Mouse (Mus musculus) inflammation-experienced regulatory T-cells (primary cell): ENCODE data around the gene Mrpl22. TPM values are rescaled to one million over a fixed set of nuclear protein-coding genes. Genes with fewer than 3 reads are reported as not detected.

ENCODE experiments used
- polyA plus RNA-seq, 2 experiments: library from polyadenylated mRNA; unstranded; fragments of 100-300 nt; shearing (Covaris generic); gene quantifications; one replicate each; pipeline ENCODE4 v1.2.1; 2017

Mrpl22 gene
- polyA plus RNA-seq, result 10 to 100 TPM; 61.6 to 64.3 TPM

DNA sequence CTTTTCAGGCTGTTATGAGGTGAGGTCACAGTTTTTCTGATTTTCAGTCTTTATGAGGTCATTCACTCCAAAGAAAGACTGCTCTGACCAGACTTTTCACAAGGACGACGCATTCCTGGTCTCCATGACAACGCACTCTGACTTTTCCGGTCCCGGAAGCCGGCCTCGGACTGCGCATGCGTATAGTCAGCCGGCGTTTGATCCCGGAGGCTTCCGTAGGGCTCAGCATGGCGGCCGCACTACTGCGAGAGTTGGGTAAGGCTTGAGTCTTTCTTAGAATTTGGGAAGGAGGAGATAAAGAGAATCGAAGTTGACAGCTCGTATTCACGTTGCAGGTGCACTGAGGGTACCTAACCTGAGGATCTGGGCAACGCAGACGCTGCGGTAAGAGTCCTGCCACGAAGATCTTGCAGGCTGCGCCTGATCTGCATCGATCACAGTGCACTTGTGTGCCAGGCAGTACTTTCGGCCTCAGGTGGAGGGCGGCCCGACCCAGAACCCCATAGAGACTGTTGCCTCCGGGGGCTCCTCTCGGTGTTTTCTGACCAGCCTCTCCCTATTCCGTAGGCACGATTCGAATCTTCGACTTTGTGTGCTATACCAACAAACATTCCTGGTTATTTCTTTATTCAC is at the start of gene Mrpl22:
TSS of gene Mrpl22 (plus strand) at position 203 of the 633 bp plus-strand sequence.

GRCm38 (mm10) chr11:58168167-58168915 is 3.1 kb upstream of the Mrpl22 start, which contains the start of gene Gemin5:
TSS of gene Gemin5 (minus strand) at chr11:58168539.

GRCm38 (mm10) chr11:58199229-58200037 is 28.0 kb downstream of the Mrpl22 start, which contains the start of the genes Igtp and Irgm2:
TSS of gene Igtp (plus strand) at chr11:58199556.
TSS of gene Irgm2 (plus strand) at chr11:58199618.

Other genes starting within 250 kb of the Mrpl22 start
- gene Larp1, start 162.6 kb upstream of the Mrpl22 start, polyA plus RNA-seq, result 10 to 100 TPM; 87.6 to 97.3 TPM
- under 1 TPM in 1 of 2 experiments, not detected in 1; 0.14 TPM for gene Gm12248, start 78.5 kb upstream of the Mrpl22 start, polyA plus RNA-seq
- gene Cnot8, start 67.5 kb upstream of the Mrpl22 start, polyA plus RNA-seq, result 100 to 1,000 TPM in 1 of 2 experiments, 10 to 100 TPM in 1; 89.1 to 135 TPM
- gene Gemin5, start 3.1 kb upstream of the Mrpl22 start, polyA plus RNA-seq, result 10 to 100 TPM; 15.1 to 16.7 TPM
- 100 to 1,000 TPM; 321 to 381 TPM for gene Igtp, start 27.9 kb downstream of the Mrpl22 start, polyA plus RNA-seq
- gene Irgm2, start 28.0 kb downstream of the Mrpl22 start, polyA plus RNA-seq, result 10 to 100 TPM; 48.7 to 53.3 TPM
- gene 4930438A08Rik, start 103.1 kb downstream of the Mrpl22 start, polyA plus RNA-seq, result not detected
- 10 to 100 TPM; 40.4 to 60.4 TPM for gene Zfp692, start 135.4 kb downstream of the Mrpl22 start, polyA plus RNA-seq
- 10 to 100 TPM; 43.4 to 43.9 TPM for gene Zfp672, start 158.7 kb downstream of the Mrpl22 start, polyA plus RNA-seq
- 10 to 100 TPM; 19.0 to 36.8 TPM for gene Sh3bp5l, start 159.1 kb downstream of the Mrpl22 start, polyA plus RNA-seq
- gene Lypd8, start 207.4 kb downstream of the Mrpl22 start, polyA plus RNA-seq, result 1 to 10 TPM in 1 of 2 experiments, under 1 TPM in 1; 0.17 to 2.9 TPM
- gene 1810065E05Rik, start 249.4 kb downstream of the Mrpl22 start, polyA plus RNA-seq, result under 1 TPM in 1 of 2 experiments, not detected in 1; 0.61 TPM